Mouse (Mus musculus) brown adipose tissue, adult 24 weeks (tissue): ENCODE measurements around the gene Zfp148. TPM values are rescaled to one million over a fixed set of nuclear protein-coding genes. Genes with fewer than 3 reads are reported as not detected.

Source experiments
- H3K27ac ChIP-seq: fragments of 200-500 bp; replicated peaks from 2 replicates; pipeline ENCODE4 v1.5.1; 2012; ENCODE audit warnings: low read depth, mild to moderate bottlenecking, low read length
- H3K4me1 ChIP-seq: fragments of 200-500 bp; 2 replicates; pipeline ENCODE4 v1.6.1; 2012; ENCODE audit warnings: low read length, mixed read lengths; ENCODE audit not compliant: control insufficient read depth, insufficient read depth, insufficient read length
- H3K4me3 ChIP-seq: fragments of 200-500 bp; 2 replicates; pipeline ENCODE4 v1.5.1; 2012; ENCODE audit warnings: low read depth, mild to moderate bottlenecking, low read length, moderate library complexity; ENCODE audit not compliant: insufficient read depth
- polyA plus RNA-seq: library from polyadenylated mRNA; stranded (reverse); fragments of >200 nt; gene quantifications from 2 replicates; pipeline ENCODE4 v1.2.4, GENCODE M21; 2012; ENCODE audit not compliant: missing spikeins, insufficient read depth, insufficient read length

Gene Zfp148
- polyA plus RNA-seq, 1 experiment: 17.3 TPM

DNA sequence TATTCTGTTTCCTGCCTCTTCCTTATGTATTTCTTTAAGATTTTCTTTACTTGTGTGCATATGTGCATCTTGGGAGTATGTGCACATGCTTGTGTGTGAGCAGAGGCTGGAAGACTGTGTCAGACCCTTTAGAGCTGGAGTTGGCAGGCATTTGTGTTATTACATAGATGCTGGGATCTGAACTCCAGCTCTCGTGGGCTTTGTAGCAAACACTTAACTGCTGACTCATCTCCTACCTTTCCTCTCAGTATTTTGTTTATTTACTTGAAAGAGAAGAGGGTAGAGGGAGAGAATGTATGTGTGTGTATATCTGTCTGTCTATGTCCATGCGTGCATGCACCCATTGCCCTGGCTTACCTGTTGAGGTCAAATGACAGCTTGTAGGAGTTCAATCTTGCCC is 22.6 kb downstream of the Zfp148 start:
- H3K27ac ChIP-seq: peak overlapping the region; percentile 29; the same call in 1 of the 2 replicates
- H3K4me1 ChIP-seq: peaks cover 21% of the 10 kb centered on the region

GRCm38 (mm10) chr16:33404055-33404454 is 23.4 kb downstream of the Zfp148 start:
- Histone ChIP-seq H3K4me3 (no peak overlapping the region), H3K4me1 (peaks cover 21% of the 10 kb centered on the region), H3K27ac (no peak overlapping the region)

More for the DNA sequence above, 22.6 kb downstream of the Zfp148 start:
- no peak overlapping the region for H3K4me3 ChIP-seq

- H3K4me3 ChIP-seq: no peak overlapping the region
These were observed 24.9 kb downstream of the Zfp148 start for GRCm38 (mm10) chr16:33405487-33405886.

GRCm38 (mm10) chr16:33410151-33410550 is 29.5 kb downstream of the Zfp148 start:
- H3K4me1 ChIP-seq: peaks cover 8% of the 10 kb centered on the region
- H3K4me3 ChIP-seq: no peak overlapping the region
- H3K27ac ChIP-seq: no peak overlapping the region

More at GRCm38 (mm10) chr16:33405487-33405886, 24.9 kb downstream of the Zfp148 start:
- Histone ChIP-seq H3K27ac (no peak overlapping the region), H3K4me1 (peaks cover 13% of the 10 kb centered on the region)

GRCm38 (mm10) chr16:33410605-33411004 is 30.0 kb downstream of the Zfp148 start:
- H3K27ac ChIP-seq: no peak overlapping the region

DNA sequence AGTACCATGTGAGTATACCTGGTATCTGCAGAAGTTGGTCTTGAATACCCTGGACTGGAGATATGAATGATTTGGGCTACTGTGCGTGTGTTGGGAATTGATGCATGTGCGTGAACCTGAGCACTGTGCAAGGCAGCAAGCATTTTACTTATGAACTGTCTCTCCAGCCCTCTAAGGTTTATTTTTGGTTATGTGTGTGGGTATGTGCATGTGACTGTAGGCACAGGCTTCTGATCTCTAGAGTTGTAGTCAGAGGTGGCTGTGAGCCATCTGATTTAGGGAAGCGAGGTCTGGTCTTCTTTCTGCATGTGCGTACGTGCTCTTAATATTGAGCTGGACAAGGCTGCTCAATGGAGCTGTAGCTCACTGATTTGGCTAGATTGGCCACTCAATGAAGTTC is 33.6 kb downstream of the Zfp148 start:
- Histone ChIP-seq H3K27ac (no peak overlapping the region), H3K4me1 (peaks cover 10% of the 10 kb centered on the region)

More at GRCm38 (mm10) chr16:33410605-33411004, 30.0 kb downstream of the Zfp148 start:
- Histone ChIP-seq H3K4me3 (no peak overlapping the region), H3K4me1 (peaks cover 8% of the 10 kb centered on the region)

GRCm38 (mm10) chr16:33415607-33416006 is 35.0 kb downstream of the Zfp148 start:
- Histone ChIP-seq H3K4me1 (peaks cover 10% of the 10 kb centered on the region), H3K27ac (no peak overlapping the region), H3K4me3 (no peak overlapping the region)

More for the DNA sequence above, 33.6 kb downstream of the Zfp148 start:
- H3K4me3 ChIP-seq: no peak overlapping the region

DNA sequence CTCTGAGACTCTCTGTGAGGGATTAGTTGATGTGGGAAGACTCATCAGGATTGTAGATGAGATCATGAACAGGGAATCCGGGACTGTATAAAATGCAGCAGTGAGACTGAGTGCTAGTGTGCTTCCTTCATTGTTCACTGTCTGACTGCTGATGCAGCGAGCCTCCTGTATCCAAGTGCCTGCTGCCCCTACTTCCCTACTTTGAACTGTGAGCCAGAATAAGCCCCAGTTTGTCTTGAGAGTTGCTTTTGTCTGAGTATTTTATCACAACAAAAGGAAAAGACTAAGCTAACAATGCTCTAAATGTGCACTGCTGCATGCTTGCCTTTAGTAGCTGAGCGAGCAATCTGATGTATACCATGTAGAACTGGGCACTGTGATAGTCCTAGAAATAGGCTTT is 47.7 kb downstream of the Zfp148 start:
- Histone ChIP-seq H3K4me3 (no peak overlapping the region), H3K27ac (no peak overlapping the region), H3K4me1 (peaks cover 4% of the 10 kb centered on the region)

DNA sequence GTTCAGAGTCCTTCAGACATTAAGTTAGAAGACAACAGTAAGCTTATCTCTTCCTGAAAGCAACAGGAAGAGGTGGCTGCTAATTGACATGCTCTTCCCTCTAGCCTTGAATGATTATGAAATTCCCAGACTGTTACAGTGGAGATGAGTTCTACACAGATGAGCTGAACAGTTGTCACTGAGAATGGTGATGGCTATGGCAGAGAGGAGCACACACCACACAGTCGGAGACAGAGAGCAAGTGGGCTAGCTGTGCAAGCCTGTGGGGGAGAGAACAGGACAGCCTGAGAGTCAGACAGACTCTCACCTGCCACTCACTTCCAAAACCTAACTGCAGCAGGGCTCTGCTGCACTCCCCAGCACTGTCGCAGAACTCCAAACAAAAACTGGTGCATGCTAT is 51.0 kb downstream of the Zfp148 start:
- Histone ChIP-seq H3K4me1 (peaks cover 4% of the 10 kb centered on the region), H3K27ac (no peak overlapping the region), H3K4me3 (no peak overlapping the region)

GRCm38 (mm10) chr16:33441065-33441464 is 60.4 kb downstream of the Zfp148 start:
- Histone ChIP-seq H3K4me1 (peaks cover 2% of the 10 kb centered on the region; the same call in 1 of the 2 replicates), H3K4me3 (no peak overlapping the region), H3K27ac (no peak overlapping the region)

DNA sequence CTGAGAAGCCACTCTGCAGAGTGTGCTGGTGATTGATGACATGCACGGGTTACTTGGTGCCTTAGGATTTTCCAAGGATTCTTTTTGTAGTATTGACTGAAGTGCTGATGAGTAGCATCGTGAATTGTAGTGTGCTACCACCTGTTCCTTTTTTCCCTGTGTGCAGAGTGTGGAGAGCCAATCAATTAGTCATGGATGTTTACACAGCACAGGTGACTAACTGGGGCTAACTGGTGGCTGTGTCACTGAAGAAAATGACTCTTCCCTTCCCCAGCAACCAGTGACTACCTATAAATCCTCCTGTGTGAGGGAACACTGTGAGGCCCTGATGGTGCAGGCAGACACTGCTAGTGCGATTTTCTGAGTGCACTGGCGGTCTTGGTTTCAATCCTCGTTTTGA is 66.2 kb downstream of the Zfp148 start:
- H3K27ac ChIP-seq: no peak overlapping the region
- H3K4me1 ChIP-seq: no peaks in the 10 kb centered on the region
- H3K4me3 ChIP-seq: no peak overlapping the region

- Histone ChIP-seq H3K27ac (peak overlapping the region; percentile 59), H3K4me3 (no peak overlapping the region), H3K4me1 (peaks cover 16% of the 10 kb centered on the region)
These were observed 73.2 kb downstream of the Zfp148 start for GRCm38 (mm10) chr16:33453826-33454225.

DNA sequence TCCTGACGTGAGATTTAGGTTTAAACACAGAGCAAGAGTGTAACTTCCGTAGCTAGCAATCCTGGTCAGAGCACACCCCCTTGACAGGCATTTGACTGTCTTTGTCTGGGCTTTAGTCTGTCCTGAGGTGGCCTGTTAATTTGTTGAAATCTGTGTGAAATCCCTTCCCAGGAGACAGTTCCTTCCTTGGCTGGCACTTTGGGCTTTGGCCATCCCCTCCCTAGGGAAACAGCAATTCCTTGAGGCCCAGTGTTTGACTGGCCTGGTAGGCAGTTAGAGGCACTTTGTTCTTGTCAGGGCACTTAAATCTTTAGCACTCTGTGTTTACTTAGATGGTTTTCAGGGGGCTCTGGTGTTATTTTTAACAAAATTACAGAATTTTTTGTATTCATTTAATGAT is 73.7 kb downstream of the Zfp148 start:
- peak overlapping the region; percentile 59 for H3K27ac ChIP-seq
- H3K4me3 ChIP-seq: no peak overlapping the region
- peaks cover 16% of the 10 kb centered on the region for H3K4me1 ChIP-seq

GRCm38 (mm10) chr16:33455263-33455910 is 74.8 kb downstream of the Zfp148 start:
- peaks cover 16% of the 10 kb centered on the region for H3K4me1 ChIP-seq
- no peak overlapping the region for H3K27ac ChIP-seq
- H3K4me3 ChIP-seq: no peak overlapping the region

DNA sequence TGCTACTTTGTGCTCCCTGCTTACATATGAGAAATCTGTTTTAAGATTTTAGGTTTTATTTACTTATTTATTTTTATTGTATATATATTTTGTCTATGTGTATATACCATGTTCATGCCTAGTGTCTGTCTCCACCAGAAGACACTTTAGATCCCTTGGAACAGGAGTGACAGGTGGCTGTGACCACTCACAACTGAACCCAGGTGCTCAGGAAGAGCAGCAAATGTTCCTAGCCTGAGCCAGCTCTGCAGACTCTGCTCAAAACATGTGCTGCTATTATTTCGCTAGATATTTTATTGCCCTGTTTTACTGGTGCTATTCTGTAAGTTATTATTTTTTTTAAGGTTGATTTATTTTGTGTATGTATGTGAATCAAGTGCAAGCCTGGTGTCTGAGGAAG is 78.5 kb downstream of the Zfp148 start:
- H3K4me3 ChIP-seq: no peak overlapping the region
- H3K4me1 ChIP-seq: peaks cover 16% of the 10 kb centered on the region
- no peak overlapping the region for H3K27ac ChIP-seq

GRCm38 (mm10) chr16:33461416-33461815 is 80.8 kb downstream of the Zfp148 start:
- H3K4me1 ChIP-seq: peaks cover 5% of the 10 kb centered on the region
- no peak overlapping the region for H3K27ac ChIP-seq
- H3K4me3 ChIP-seq: no peak overlapping the region
